Mouse (Mus musculus): ENCODE measurements around the gene Ulk4. TPM values are rescaled to one million over a fixed set of nuclear protein-coding genes. Genes with fewer than 3 reads are reported as not detected.

Ulk4 gene
- 117 and 122 TPM in 2 replicates for polyA plus RNA-seq (2015; fragmentation: Nextera tagmentation; extraction: Ambion mirVana)

- peak within 1 kb of the TSS; percentile 82 for H3K4me2 ChIP-seq (replicated peaks; ENCODE audit: low read depth, low read length)
- DNase-seq (ENCODE audit: low spot score): peak; percentile 96
- peaks cover 2% of the 10 kb centered on the region; the same call in 1 of the 2 replicates for H3K4me1 ChIP-seq (ENCODE audit: insufficient read depth, low read depth, low read length)
- WGBS: under 1% methylated on average over 59 of the region's 59 CpGs
- peak within 1 kb of the TSS; percentile 78 for H3K27ac ChIP-seq (ENCODE audit: low read length)
- H3K27me3 ChIP-seq (replicated peaks; ENCODE audit: insufficient read depth, low read length): no peaks in the 10 kb centered on the region
- no peaks in the 10 kb centered on the region for H3K9me3 ChIP-seq (ENCODE audit: low read length)
- TF ChIP-seq CTCF (IDR thresholded peaks at IDR 0.05) (no peak), EP300 (IDR thresholded peaks at IDR 0.05) (no peak)
- H3K36me3 ChIP-seq (ENCODE audit: insufficient read depth, low read length): no peaks in the 10 kb centered on the region
- peak; percentile 99 for ATAC-seq
- H3K4me3 ChIP-seq (ENCODE audit: low read depth, low read length): peak within 1 kb of the TSS; percentile 61
- peak within 1 kb of the TSS; percentile 37 for H3K9ac ChIP-seq (replicated peaks; ENCODE audit: low read depth)
These were observed at the start of gene Ulk4 for GRCm38 (mm10) chr9:121277118-121278060. Gene Ulk4 (minus strand): TSS chr9:121277197.

- Histone ChIP-seq H3K36me3 (ENCODE audit: insufficient read depth, low read length) (no peaks in the 10 kb centered on the region), H3K27ac (ENCODE audit: low read length) (no peak overlapping the region), H3K4me2 (replicated peaks; ENCODE audit: low read depth, low read length) (no peak overlapping the region), H3K9ac (replicated peaks; ENCODE audit: low read depth) (no peak overlapping the region), H3K4me1 (ENCODE audit: insufficient read depth, low read depth, low read length) (peaks cover 2% of the 10 kb centered on the region; the same call in 1 of the 2 replicates), H3K27me3 (replicated peaks; ENCODE audit: insufficient read depth, low read length) (no peaks in the 10 kb centered on the region), H3K9me3 (ENCODE audit: low read length) (no peaks in the 10 kb centered on the region), H3K4me3 (ENCODE audit: low read depth, low read length) (no peak overlapping the region)
- TF ChIP-seq CTCF (IDR thresholded peaks at IDR 0.05) (no peak), EP300 (IDR thresholded peaks at IDR 0.05) (no peak)
- WGBS: 95% methylated on average over 14 of the region's 14 CpGs
- ATAC-seq (no peak), DNase-seq (ENCODE audit: low spot score) (no peak)
These were observed 45.0 kb upstream of the Ulk4 start for GRCm38 (mm10) chr9:121322034-121322433.

- Histone ChIP-seq H3K4me3 (ENCODE audit: low read depth, low read length) (no peak overlapping the region), H3K4me1 (ENCODE audit: insufficient read depth, low read depth, low read length) (peaks cover 9% of the 10 kb centered on the region), H3K4me2 (replicated peaks; ENCODE audit: low read depth, low read length) (no peak overlapping the region), H3K9me3 (ENCODE audit: low read length) (no peaks in the 10 kb centered on the region), H3K27ac (ENCODE audit: low read length) (no peak overlapping the region), H3K9ac (replicated peaks; ENCODE audit: low read depth) (no peak overlapping the region), H3K27me3 (replicated peaks; ENCODE audit: insufficient read depth, low read length) (no peaks in the 10 kb centered on the region), H3K36me3 (ENCODE audit: insufficient read depth, low read length) (no peaks in the 10 kb centered on the region; the same call in 1 of the 2 replicates)
- no peak for ATAC-seq
- no peak for TF ChIP-seq CTCF (IDR thresholded peaks at IDR 0.05)
- no peak for TF ChIP-seq EP300 (IDR thresholded peaks at IDR 0.05)
- 88% methylated on average over 2 of the region's 2 CpGs for whole genome bisulfite sequencing
- no peak for DNase-seq (ENCODE audit: low spot score)
These were observed 44.1 kb upstream of the Ulk4 start for GRCm38 (mm10) chr9:121321118-121321517.

GRCm38 (mm10) chr9:121320433-121320832 is 43.4 kb upstream of the Ulk4 start:
- Histone ChIP-seq H3K27ac (ENCODE audit: low read length) (no peak overlapping the region), H3K4me2 (replicated peaks; ENCODE audit: low read depth, low read length) (no peak overlapping the region), H3K36me3 (ENCODE audit: insufficient read depth, low read length) (no peaks in the 10 kb centered on the region; the same call in 1 of the 2 replicates), H3K4me3 (ENCODE audit: low read depth, low read length) (no peak overlapping the region), H3K9me3 (ENCODE audit: low read length) (no peaks in the 10 kb centered on the region), H3K9ac (replicated peaks; ENCODE audit: low read depth) (no peak overlapping the region), H3K4me1 (ENCODE audit: insufficient read depth, low read depth, low read length) (peaks cover 16% of the 10 kb centered on the region), H3K27me3 (replicated peaks; ENCODE audit: insufficient read depth, low read length) (no peaks in the 10 kb centered on the region)
- 58% methylated on average over 2 of the region's 2 CpGs for WGBS
- no peak for TF ChIP-seq EP300 (IDR thresholded peaks at IDR 0.05)
- TF ChIP-seq CTCF (IDR thresholded peaks at IDR 0.05): no peak
- ATAC-seq (peak; percentile 25; the same call in 1 of the 2 replicates), DNase-seq (ENCODE audit: low spot score) (peak; percentile 32)

GRCm38 (mm10) chr9:121319323-121319966 is 42.4 kb upstream of the Ulk4 start:
- H3K4me1 ChIP-seq (ENCODE audit: insufficient read depth, low read depth, low read length): peaks cover 16% of the 10 kb centered on the region
- no peaks in the 10 kb centered on the region for H3K27me3 ChIP-seq (replicated peaks; ENCODE audit: insufficient read depth, low read length)
- 88% methylated on average over 10 of the region's 10 CpGs for WGBS
- TF ChIP-seq CTCF (IDR thresholded peaks at IDR 0.05) (no peak), EP300 (IDR thresholded peaks at IDR 0.05) (no peak)
- no peak overlapping the region for H3K4me2 ChIP-seq (replicated peaks; ENCODE audit: low read depth, low read length)
- H3K9ac ChIP-seq (replicated peaks; ENCODE audit: low read depth): no peak overlapping the region
- H3K9me3 ChIP-seq (ENCODE audit: low read length): no peaks in the 10 kb centered on the region
- no peaks in the 10 kb centered on the region; the same call in 1 of the 2 replicates for H3K36me3 ChIP-seq (ENCODE audit: insufficient read depth, low read length)
- no peak overlapping the region for H3K4me3 ChIP-seq (ENCODE audit: low read depth, low read length)
- ATAC-seq (no peak), DNase-seq (ENCODE audit: low spot score) (no peak)
- H3K27ac ChIP-seq (ENCODE audit: low read length): no peak overlapping the region

Measured in lung, postnatal 0 days (tissue).